Mouse (Mus musculus) cerebellum, adult 11-12 months (tissue): ENCODE results near the gene Prok1.

Source experiments
- DNase-seq: peaks from one replicate; pipeline ENCODE4 v3.0.0; 2022

The Prok1 gene

GRCm38 (mm10) chr3:107239607-107240006 is at the start of gene Prok1:
Gene Prok1 (minus strand): TSS chr3:107239707.
- DNase-seq = no peak

GRCm38 (mm10) chr3:107287346-107287745 is 47.8 kb upstream of the Prok1 start:
- no peak for DNase-seq

GRCm38 (mm10) chr3:107286123-107286522 is 46.6 kb upstream of the Prok1 start:
- no peak for DNase-seq

- DNase-seq = peak; percentile 90
These were observed 39.2 kb upstream of the Prok1 start, which contains the start of gene Lamtor5 for GRCm38 (mm10) chr3:107278479-107279269. Gene Lamtor5 (plus strand): TSS chr3:107278858.

- DNase-seq = no peak
These were observed 37.1 kb upstream of the Prok1 start for GRCm38 (mm10) chr3:107276626-107277025.

GRCm38 (mm10) chr3:107275996-107276395 is 36.5 kb upstream of the Prok1 start:
- DNase-seq = no peak

GRCm38 (mm10) chr3:107275351-107275750 is 35.8 kb upstream of the Prok1 start:
- DNase-seq = no peak

- peak; percentile 37 for DNase-seq
These were observed 34.3 kb upstream of the Prok1 start for GRCm38 (mm10) chr3:107273820-107274219.

GRCm38 (mm10) chr3:107272433-107272832 is 32.9 kb upstream of the Prok1 start:
- DNase-seq = no peak

- no peak for DNase-seq
These were observed 27.4 kb upstream of the Prok1 start for GRCm38 (mm10) chr3:107266814-107267345.

GRCm38 (mm10) chr3:107261851-107262165 is 22.3 kb upstream of the Prok1 start:
- no peak for DNase-seq

GRCm38 (mm10) chr3:107260956-107261850 is 21.7 kb upstream of the Prok1 start:
- peak; percentile 7 for DNase-seq

GRCm38 (mm10) chr3:107257924-107258323 is 18.4 kb upstream of the Prok1 start:
- no peak for DNase-seq

- DNase-seq = no peak
These were observed 17.2 kb upstream of the Prok1 start for GRCm38 (mm10) chr3:107256724-107257123.

GRCm38 (mm10) chr3:107255992-107256391 is 16.5 kb upstream of the Prok1 start:
- DNase-seq = no peak

GRCm38 (mm10) chr3:107253925-107254324 is 14.4 kb upstream of the Prok1 start:
- DNase-seq = no peak

- DNase-seq = no peak
These were observed 12.5 kb upstream of the Prok1 start for GRCm38 (mm10) chr3:107252035-107252434.

GRCm38 (mm10) chr3:107250320-107250719 is 10.8 kb upstream of the Prok1 start:
- no peak for DNase-seq

- DNase-seq = no peak
These were observed 9.5 kb upstream of the Prok1 start for GRCm38 (mm10) chr3:107249042-107249441.

- no peak for DNase-seq
These were observed 7.4 kb upstream of the Prok1 start for GRCm38 (mm10) chr3:107246876-107247275.

- DNase-seq = no peak
These were observed 2.0 kb upstream of the Prok1 start for GRCm38 (mm10) chr3:107241389-107242094.

GRCm38 (mm10) chr3:107238471-107238980 is 981 bp downstream of the Prok1 start:
- no peak for DNase-seq

- no peak for DNase-seq
These were observed 1.5 kb downstream of the Prok1 start for GRCm38 (mm10) chr3:107238051-107238450.
